Mouse (Mus musculus): ENCODE data around the gene Ears2. TPM values are rescaled to one million over a fixed set of nuclear protein-coding genes. Genes with fewer than 3 reads are reported as not detected.

Gene Ears2
- polyA plus RNA-seq, 1 experiment: 9.8 TPM

DNA sequence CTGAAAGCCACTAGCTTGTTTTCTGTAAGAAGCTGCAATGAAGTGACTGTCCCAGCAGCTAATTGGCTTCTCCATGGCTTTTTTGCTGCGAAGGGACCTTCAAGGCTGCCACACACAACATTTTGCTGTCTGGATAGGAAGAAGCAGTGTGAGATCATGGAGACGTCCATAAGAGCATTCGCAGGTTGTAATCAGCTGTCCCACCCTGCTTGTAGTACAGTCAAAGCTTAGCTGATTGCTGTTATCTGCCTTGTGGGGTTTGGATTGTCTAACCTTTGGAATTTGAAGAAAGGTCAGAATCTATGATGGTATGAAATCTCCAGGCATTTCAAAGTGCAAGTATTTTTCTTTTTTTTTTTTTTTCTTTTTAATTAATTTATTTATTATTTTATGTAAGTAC is 7.3 kb upstream of the Ears2 start:
- no peak for TF ChIP-seq CTCF (IDR thresholded peaks at IDR 0.05; ENCODE audit: borderline replicate concordance, extremely low read depth, insufficient read depth, insufficient read length)
- TF ChIP-seq POLR2A (IDR thresholded peaks at IDR 0.05; ENCODE audit: borderline replicate concordance, extremely low read depth, insufficient read depth, insufficient read length, poor library complexity, severe bottlenecking): no peak
- DNase-seq (ENCODE audit: low read depth): no peak

DNA sequence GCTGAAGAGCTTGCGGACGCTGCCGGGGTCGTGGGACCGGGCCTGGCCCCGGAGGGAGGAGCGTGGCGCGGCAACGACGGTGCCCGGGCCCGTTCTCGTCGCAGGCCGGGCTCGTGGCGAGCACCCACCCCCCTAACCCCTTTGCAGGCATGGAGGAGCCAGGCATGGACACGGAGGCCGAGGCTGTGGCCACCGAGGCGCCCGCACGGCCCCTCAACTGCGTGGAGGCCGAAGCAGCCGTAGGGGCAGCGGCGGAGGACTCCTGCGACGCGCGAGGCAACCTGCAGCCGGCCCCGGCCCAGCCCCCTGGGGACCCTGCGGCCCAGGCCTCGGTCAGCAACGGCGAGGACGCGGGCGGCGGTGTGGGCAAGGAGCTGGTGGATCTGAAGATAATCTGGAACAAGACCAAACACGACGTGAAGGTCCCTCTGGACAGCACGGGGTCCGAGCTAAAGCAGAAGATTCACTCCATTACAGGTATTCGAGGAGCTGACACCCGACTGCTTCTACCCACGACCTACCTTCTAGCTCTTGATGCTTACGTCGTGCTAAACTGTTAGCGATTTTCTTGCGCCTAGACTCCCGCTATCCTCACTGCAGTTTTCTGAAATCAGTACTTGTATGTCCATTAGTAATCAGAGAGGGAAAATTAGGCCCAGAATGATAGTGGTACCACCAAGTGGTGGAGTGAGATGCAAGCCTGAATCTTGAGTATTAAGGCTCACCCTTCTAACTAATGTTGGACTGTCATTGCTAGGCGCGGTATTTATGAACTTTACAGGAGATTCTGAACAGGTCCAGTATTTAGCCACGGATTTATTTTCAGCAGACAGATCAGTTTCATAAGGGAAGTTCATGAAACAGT is 686 bp upstream of the Ears2 start:
- TF ChIP-seq CTCF (IDR thresholded peaks at IDR 0.05; ENCODE audit: borderline replicate concordance, extremely low read depth, insufficient read depth, insufficient read length): no peak
- no peak for TF ChIP-seq POLR2A (IDR thresholded peaks at IDR 0.05; ENCODE audit: borderline replicate concordance, extremely low read depth, insufficient read depth, insufficient read length, poor library complexity, severe bottlenecking)
- DNase-seq (ENCODE audit: low read depth): peak; percentile 28

DNA sequence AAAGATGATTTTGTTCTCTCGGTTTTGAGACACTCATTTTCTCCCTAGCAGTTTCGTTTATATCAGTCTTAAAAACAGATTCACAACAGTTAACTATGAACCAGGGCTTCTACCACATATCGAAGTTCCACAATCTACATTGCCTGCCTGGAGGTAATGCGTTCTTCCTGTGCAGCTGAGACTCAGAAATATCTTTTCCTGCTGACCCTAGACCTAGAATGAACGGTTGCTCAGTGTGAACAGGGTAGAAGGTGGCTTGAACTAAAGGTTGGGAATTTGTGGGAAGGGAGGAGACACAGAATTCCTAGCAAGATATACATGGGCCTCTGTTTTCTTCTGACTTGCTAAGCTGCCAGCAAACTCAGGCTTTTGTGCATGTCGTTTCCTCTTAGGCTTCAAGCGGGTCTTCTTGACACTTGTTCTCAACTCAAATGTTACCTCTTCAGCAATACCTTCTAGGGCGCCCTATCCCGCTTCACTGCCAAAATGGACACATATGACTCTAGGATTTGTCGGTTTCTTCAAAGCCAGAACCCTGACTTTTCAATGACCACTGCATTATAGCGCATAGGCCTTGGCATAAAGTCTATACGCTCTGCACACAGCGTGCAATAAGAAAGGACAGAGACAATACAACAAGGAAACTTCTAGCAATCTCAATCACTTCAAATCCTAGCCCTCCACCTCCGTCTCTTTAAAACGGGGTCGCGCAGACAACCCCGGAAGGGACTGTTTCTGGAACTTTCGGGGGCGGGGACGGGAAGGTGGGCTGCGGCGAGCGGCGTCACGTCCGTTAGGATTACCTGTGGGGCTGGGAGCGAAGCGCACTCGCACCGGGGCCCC is 740 bp downstream of the Ears2 start:
- no peak for TF ChIP-seq POLR2A (IDR thresholded peaks at IDR 0.05; ENCODE audit: borderline replicate concordance, extremely low read depth, insufficient read depth, insufficient read length, poor library complexity, severe bottlenecking)
- DNase-seq (ENCODE audit: low read depth): no peak

DNA sequence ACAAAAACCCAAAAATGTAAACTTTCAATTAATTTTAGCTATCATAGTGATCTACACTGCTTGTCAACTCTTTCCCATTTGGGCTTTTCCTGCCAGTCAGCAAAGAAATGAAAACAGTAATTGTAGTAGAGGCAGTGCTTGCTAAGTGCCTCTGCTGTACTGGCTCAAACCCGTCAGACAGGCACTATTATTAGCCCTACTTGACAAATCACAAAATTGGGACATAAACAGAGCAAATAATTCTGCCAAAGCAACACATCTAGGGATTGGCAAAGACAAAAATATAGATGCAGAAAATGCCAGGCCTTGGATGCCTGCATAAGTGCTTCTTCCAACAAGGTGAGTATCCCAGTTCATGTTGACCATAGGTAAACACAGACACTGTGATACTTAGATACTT is 1.4 kb downstream of the Ears2 start:
- DNase-seq (ENCODE audit: low read depth): no peak
- TF ChIP-seq POLR2A (IDR thresholded peaks at IDR 0.05; ENCODE audit: borderline replicate concordance, extremely low read depth, insufficient read depth, insufficient read length, poor library complexity, severe bottlenecking): no peak
- no peak for TF ChIP-seq CTCF (IDR thresholded peaks at IDR 0.05; ENCODE audit: borderline replicate concordance, extremely low read depth, insufficient read depth, insufficient read length)

GRCm38 (mm10) chr7:122056633-122057032 is 10.4 kb downstream of the Ears2 start:
- no peak for DNase-seq (ENCODE audit: low read depth)
- TF ChIP-seq CTCF (IDR thresholded peaks at IDR 0.05; ENCODE audit: borderline replicate concordance, extremely low read depth, insufficient read depth, insufficient read length) (no peak), POLR2A (IDR thresholded peaks at IDR 0.05; ENCODE audit: borderline replicate concordance, extremely low read depth, insufficient read depth, insufficient read length, poor library complexity, severe bottlenecking) (no peak)

GRCm38 (mm10) chr7:122050834-122051233 is 16.2 kb downstream of the Ears2 start:
- TF ChIP-seq POLR2A (IDR thresholded peaks at IDR 0.05; ENCODE audit: borderline replicate concordance, extremely low read depth, insufficient read depth, insufficient read length, poor library complexity, severe bottlenecking) (no peak), CTCF (IDR thresholded peaks at IDR 0.05; ENCODE audit: borderline replicate concordance, extremely low read depth, insufficient read depth, insufficient read length) (no peak)
- DNase-seq (ENCODE audit: low read depth): no peak

DNA sequence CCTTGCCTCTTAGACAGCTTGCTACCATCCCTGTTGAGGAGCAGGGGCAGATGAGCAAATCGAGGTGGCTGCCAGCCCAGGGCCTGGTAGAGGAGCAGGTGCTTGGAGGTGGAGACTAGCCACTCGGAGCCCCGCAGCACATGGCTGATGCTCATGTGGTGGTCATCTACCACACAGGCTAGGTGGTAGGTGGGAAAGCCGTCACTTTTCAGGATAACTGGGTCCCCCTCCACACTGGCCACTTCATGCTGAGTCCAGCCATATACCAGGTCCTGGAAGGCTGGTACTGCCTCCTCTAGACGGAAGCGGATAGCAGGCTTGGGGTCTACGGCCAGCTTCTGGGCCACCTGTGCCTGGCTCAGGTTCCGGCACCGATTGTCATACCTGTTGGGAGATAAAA is 18.9 kb downstream of the Ears2 start:
- DNase-seq (ENCODE audit: low read depth): no peak
- TF ChIP-seq CTCF (IDR thresholded peaks at IDR 0.05; ENCODE audit: borderline replicate concordance, extremely low read depth, insufficient read depth, insufficient read length): no peak
- TF ChIP-seq POLR2A (IDR thresholded peaks at IDR 0.05; ENCODE audit: borderline replicate concordance, extremely low read depth, insufficient read depth, insufficient read length, poor library complexity, severe bottlenecking): no peak

GRCm38 (mm10) chr7:122046813-122047212 is 20.2 kb downstream of the Ears2 start:
- no peak for TF ChIP-seq CTCF (IDR thresholded peaks at IDR 0.05; ENCODE audit: borderline replicate concordance, extremely low read depth, insufficient read depth, insufficient read length)
- TF ChIP-seq POLR2A (IDR thresholded peaks at IDR 0.05; ENCODE audit: borderline replicate concordance, extremely low read depth, insufficient read depth, insufficient read length, poor library complexity, severe bottlenecking): no peak
- DNase-seq (ENCODE audit: low read depth): no peak

DNA sequence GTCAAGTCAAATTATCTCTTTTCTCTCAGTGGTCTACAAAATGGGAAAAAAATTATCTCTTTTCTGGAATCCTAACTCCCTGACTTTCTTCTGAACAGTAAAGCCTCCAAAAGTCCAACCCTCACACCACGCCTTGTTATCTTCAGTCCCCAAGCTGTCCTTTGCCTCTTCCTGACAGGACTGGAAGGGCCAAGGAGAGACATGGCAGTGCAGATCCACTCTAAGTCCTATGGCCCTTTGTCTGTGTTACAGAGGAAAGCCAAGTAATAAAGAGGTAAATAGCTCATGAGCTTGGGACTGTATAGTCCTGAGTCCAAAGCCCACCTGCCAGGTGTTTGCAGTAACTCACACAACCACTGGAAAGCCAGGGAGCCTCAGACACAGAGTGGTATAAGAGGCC is 21.4 kb downstream of the Ears2 start:
- TF ChIP-seq POLR2A (IDR thresholded peaks at IDR 0.05; ENCODE audit: borderline replicate concordance, extremely low read depth, insufficient read depth, insufficient read length, poor library complexity, severe bottlenecking) (no peak), CTCF (IDR thresholded peaks at IDR 0.05; ENCODE audit: borderline replicate concordance, extremely low read depth, insufficient read depth, insufficient read length) (no peak)
- DNase-seq (ENCODE audit: low read depth): no peak

GRCm38 (mm10) chr7:122045181-122045634 is 21.9 kb downstream of the Ears2 start:
- TF ChIP-seq CTCF (IDR thresholded peaks at IDR 0.05; ENCODE audit: borderline replicate concordance, extremely low read depth, insufficient read depth, insufficient read length): no peak
- no peak for TF ChIP-seq POLR2A (IDR thresholded peaks at IDR 0.05; ENCODE audit: borderline replicate concordance, extremely low read depth, insufficient read depth, insufficient read length, poor library complexity, severe bottlenecking)
- no peak for DNase-seq (ENCODE audit: low read depth)

GRCm38 (mm10) chr7:122044106-122044505 is 23.0 kb downstream of the Ears2 start:
- TF ChIP-seq POLR2A (IDR thresholded peaks at IDR 0.05; ENCODE audit: borderline replicate concordance, extremely low read depth, insufficient read depth, insufficient read length, poor library complexity, severe bottlenecking): no peak
- TF ChIP-seq CTCF (IDR thresholded peaks at IDR 0.05; ENCODE audit: borderline replicate concordance, extremely low read depth, insufficient read depth, insufficient read length): no peak
- no peak for DNase-seq (ENCODE audit: low read depth)

Measured in brain, embryonic 14.5 days (tissue).